Mouse (Mus musculus) neural tube, embryonic 11.5 days (tissue): ENCODE results near the gene Terb2. TPM values are rescaled to one million over a fixed set of nuclear protein-coding genes. Genes with fewer than 3 reads are reported as not detected.
A peak's percentile ranks its signal among the peaks of the same experiment; 100 is the strongest.

Source experiments
- ATAC-seq: fragments of 200-750 bp; cut with Nextera tagmentation; 2 replicates; pipeline ENCODE4 v1.8.0; 2017; ENCODE audit warnings: moderate number of reproducible peaks, mild to moderate bottlenecking, moderate TSS enrichment, moderate library complexity; ENCODE audit not compliant: insufficient read depth, low FRiP score, low TSS enrichment
- DNase-seq: peaks from one replicate; pipeline ENCODE4 v3.0.0-alpha.2; 2015; ENCODE audit warnings: low spot score
- H3K27ac ChIP-seq: fragments of 300-500 bp; sonication (generic); 2 replicates; pipeline ENCODE4 v1.5.1; 2014; ENCODE audit warnings: low read depth, mild to moderate bottlenecking, low read length
- H3K27me3 ChIP-seq: fragments of 300-500 bp; sonication (generic); 2 replicates; pipeline ENCODE4 v1.6.1; 2014; ENCODE audit warnings: mild to moderate bottlenecking, low read length, mixed read lengths; ENCODE audit not compliant: control insufficient read depth, insufficient read depth
- H3K36me3 ChIP-seq: fragments of 300-500 bp; sonication (generic); 2 replicates; pipeline ENCODE4 v1.6.1; 2014; ENCODE audit warnings: mild to moderate bottlenecking, low read length, moderate library complexity, mixed read lengths; ENCODE audit not compliant: control insufficient read depth, insufficient read depth
- H3K4me1 ChIP-seq: fragments of 300-500 bp; sonication (generic); 2 replicates; pipeline ENCODE4 v1.6.1; 2014; ENCODE audit warnings: low read length, mixed read lengths; ENCODE audit not compliant: control insufficient read depth, insufficient read depth
- H3K4me2 ChIP-seq: fragments of 300-500 bp; sonication (generic); 2 replicates; pipeline ENCODE4 v1.6.1; 2014; ENCODE audit warnings: low read depth, mild to moderate bottlenecking, moderate library complexity
- H3K4me3 ChIP-seq: fragments of 300-500 bp; sonication (generic); 2 replicates; pipeline ENCODE4 v1.5.1; 2014; ENCODE audit warnings: low read depth, low read length
- H3K9ac ChIP-seq: fragments of 300-500 bp; sonication (generic); 2 replicates; pipeline ENCODE4 v1.6.1; 2014; ENCODE audit warnings: mild to moderate bottlenecking, low read length
- H3K9me3 ChIP-seq: fragments of 300-500 bp; sonication (generic); 2 replicates; pipeline ENCODE4 v1.6.1; 2016; ENCODE audit warnings: low read length; ENCODE audit not compliant: control insufficient read depth
- WGBS: fragments of 180-500 bp; shearing (Covaris S2); extraction: QIAGEN DNeasy Blood & Tissue Kit; methylation state at CpG from one replicate; pipeline ENCODE4 v1.1.7; 2014; 5-methylcytosine and 5-hydroxymethylcytosine counted together
- polyA plus RNA-seq: library from polyadenylated mRNA; unstranded; fragments of >200 nt; fragmentation: Nextera tagmentation; extraction: Ambion mirVana; gene quantifications from 2 replicates; pipeline ENCODE4 v1.2.1, GENCODE M21; 2014

Terb2 gene
- polyA plus RNA-seq, 1 experiment from 2014 or later = not detected

GRCm38 (mm10) chr2:122233341-122233740, 47.3 kb downstream of the Terb2 start:
- no peaks in the 10 kb centered on the region for H3K9me3 ChIP-seq
- no peak for ATAC-seq
- 55% methylated on average over 5 of the region's 5 CpGs for WGBS
- H3K4me3 ChIP-seq = no peak overlapping the region
- DNase-seq = no peak
- no peak overlapping the region for H3K4me2 ChIP-seq
- 0 out of 2 replicates have a peak, but pooled peaks cover 7% of the 10 kb centered on the region for H3K4me1 ChIP-seq
- no peak overlapping the region for H3K27ac ChIP-seq
- H3K9ac ChIP-seq = no peak overlapping the region
- H3K36me3 ChIP-seq = no peaks in the 10 kb centered on the region
- no peaks in the 10 kb centered on the region for H3K27me3 ChIP-seq

GRCm38 (mm10) chr2:122233759-122234557, 47.9 kb downstream of the Terb2 start:
- no peaks in the 10 kb centered on the region for H3K36me3 ChIP-seq
- peak; percentile 31; the same call in 1 of the 2 replicates for ATAC-seq
- 6% methylated on average over 26 of the region's 26 CpGs for WGBS

GRCm38 (mm10) chr2:122234611-122235288, 48.7 kb downstream of the Terb2 start, which contains the start of gene Sord:
Sord (plus strand) TSS chr2:122234749.
- WGBS = under 1% methylated on average over 34 of the region's 35 CpGs
- H3K9ac ChIP-seq = peak within 1 kb of the TSS; percentile 59
- 0 out of 2 replicates have a peak, but pooled peaks cover 7% of the 10 kb centered on the region for H3K4me1 ChIP-seq
- DNase-seq (peak; percentile 96), ATAC-seq (peak; percentile 95)
- H3K27ac ChIP-seq = 0 out of 2 replicates have a peak within 1 kb of the TSS, but pooled peaks have one; percentile 36
- peak within 1 kb of the TSS; percentile 36 for H3K4me3 ChIP-seq
- H3K36me3 ChIP-seq = no peaks in the 10 kb centered on the region
- H3K27me3 ChIP-seq = no peaks in the 10 kb centered on the region
- H3K9me3 ChIP-seq = no peaks in the 10 kb centered on the region
- H3K4me2 ChIP-seq = peak within 1 kb of the TSS; percentile 94

More at GRCm38 (mm10) chr2:122233759-122234557, 47.9 kb downstream of the Terb2 start:
- H3K4me2 ChIP-seq = peak overlapping the region; percentile 94
- H3K4me3 ChIP-seq = peak overlapping the region; percentile 36
- H3K27me3 ChIP-seq = no peaks in the 10 kb centered on the region
- H3K9me3 ChIP-seq = no peaks in the 10 kb centered on the region
- H3K9ac ChIP-seq = peak overlapping the region; percentile 59
- H3K27ac ChIP-seq = 0 out of 2 replicates have a peak overlapping the region, but pooled peaks have one; percentile 36
- peak; percentile 38 for DNase-seq
- H3K4me1 ChIP-seq = 0 out of 2 replicates have a peak, but pooled peaks cover 7% of the 10 kb centered on the region

- no peak overlapping the region for H3K9ac ChIP-seq
- no peak overlapping the region for H3K27ac ChIP-seq
- 89% methylated on average over 2 of the region's 2 CpGs for WGBS
- H3K4me3 ChIP-seq = peak overlapping the region; percentile 36
- no peak for DNase-seq
- H3K9me3 ChIP-seq = no peaks in the 10 kb centered on the region
- H3K36me3 ChIP-seq = no peaks in the 10 kb centered on the region
- peak overlapping the region; percentile 94 for H3K4me2 ChIP-seq
- no peak for ATAC-seq
- H3K4me1 ChIP-seq = 0 out of 2 replicates have a peak, but pooled peaks cover 7% of the 10 kb centered on the region
- no peaks in the 10 kb centered on the region for H3K27me3 ChIP-seq
Measured at GRCm38 (mm10) chr2:122235425-122235824, 49.4 kb downstream of the Terb2 start.

GRCm38 (mm10) chr2:122236321-122236720, 50.2 kb downstream of the Terb2 start:
- H3K36me3 ChIP-seq = no peaks in the 10 kb centered on the region
- no peak overlapping the region for H3K27ac ChIP-seq
- H3K9ac ChIP-seq = no peak overlapping the region
- H3K4me3 ChIP-seq = no peak overlapping the region
- 0 out of 2 replicates have a peak, but pooled peaks cover 7% of the 10 kb centered on the region for H3K4me1 ChIP-seq
- no peaks in the 10 kb centered on the region for H3K27me3 ChIP-seq
- DNase-seq = no peak
- no peaks in the 10 kb centered on the region for H3K9me3 ChIP-seq
- no peak overlapping the region for H3K4me2 ChIP-seq
- ATAC-seq = no peak

- Histone ChIP-seq H3K4me1 (0 out of 2 replicates have a peak, but pooled peaks cover 7% of the 10 kb centered on the region), H3K36me3 (no peaks in the 10 kb centered on the region), H3K4me3 (no peak overlapping the region), H3K27me3 (no peaks in the 10 kb centered on the region), H3K27ac (no peak overlapping the region), H3K9ac (no peak overlapping the region), H3K9me3 (no peaks in the 10 kb centered on the region), H3K4me2 (no peak overlapping the region)
- no peak for ATAC-seq
- DNase-seq = no peak
- 93% methylated on average over 2 of the region's 2 CpGs for WGBS
Measured at GRCm38 (mm10) chr2:122237891-122238470, 51.9 kb downstream of the Terb2 start.

- H3K4me3 ChIP-seq = no peak overlapping the region
- no peak overlapping the region for H3K4me2 ChIP-seq
- no peaks in the 10 kb centered on the region for H3K36me3 ChIP-seq
- no peaks in the 10 kb centered on the region for H3K4me1 ChIP-seq
- H3K27ac ChIP-seq = no peak overlapping the region
- no peak for DNase-seq
- ATAC-seq = no peak
- no peaks in the 10 kb centered on the region for H3K27me3 ChIP-seq
- H3K9me3 ChIP-seq = no peaks in the 10 kb centered on the region
- H3K9ac ChIP-seq = no peak overlapping the region
Measured at GRCm38 (mm10) chr2:122240735-122241134, 54.7 kb downstream of the Terb2 start.

GRCm38 (mm10) chr2:122241226-122241625, 55.2 kb downstream of the Terb2 start:
- Histone ChIP-seq H3K27me3 (no peaks in the 10 kb centered on the region), H3K9me3 (no peaks in the 10 kb centered on the region), H3K9ac (no peak overlapping the region), H3K4me2 (no peak overlapping the region), H3K36me3 (no peaks in the 10 kb centered on the region), H3K4me3 (no peak overlapping the region), H3K4me1 (no peaks in the 10 kb centered on the region), H3K27ac (no peak overlapping the region)
- ATAC-seq (no peak), DNase-seq (no peak)
- 93% methylated on average over 4 of the region's 4 CpGs for whole genome bisulfite sequencing
